8 mouse cellular contexts compared by ENCODE assay signal in the genomic region with DNA sequence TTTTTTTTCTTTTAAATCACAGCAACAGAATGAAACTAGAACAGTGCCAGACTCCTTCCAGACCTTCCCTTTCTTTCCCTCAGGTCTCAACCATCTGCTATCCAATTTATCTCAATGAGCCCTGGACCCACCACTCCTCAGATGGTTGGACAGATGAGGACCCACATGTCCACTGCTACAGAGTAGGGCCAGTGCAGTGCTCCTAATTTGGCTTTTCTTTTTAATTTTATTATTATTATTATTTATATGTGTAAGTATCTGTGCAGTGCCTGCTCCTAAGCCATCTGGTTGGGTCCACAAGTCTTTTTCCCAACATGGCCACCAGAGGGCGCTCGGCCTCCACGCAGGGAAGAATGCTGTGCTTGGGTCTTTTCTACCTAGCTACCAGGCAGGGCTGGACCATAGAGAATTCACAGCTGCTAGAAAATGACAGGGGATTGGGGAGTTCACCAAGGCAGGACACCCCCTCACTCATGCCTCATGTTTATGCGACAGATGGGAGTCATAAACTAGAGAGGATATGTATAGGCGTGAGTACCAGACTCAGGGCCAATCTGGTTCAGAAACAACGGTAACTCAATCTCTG. TPM values are rescaled to one million over a fixed set of nuclear protein-coding genes. Genes with fewer than 3 reads are reported as not detected.
A peak's percentile ranks its signal among the peaks of the same experiment; 100 is the strongest.
DNase-seq lines count a peak whose midpoint lies in the region; ATAC-seq lines count a peak whose summit lies in the region.

No protein-coding gene starts in this region.

- H3K9ac ChIP-seq in limb, embryonic 13.5 days, result no peak overlapping the region
- H3K9ac ChIP-seq in stomach, embryonic 15.5 days, result no peak overlapping the region

- no peak overlapping the region for H3K4me2 ChIP-seq in limb, embryonic 13.5 days (replicated peaks)
- H3K4me2 ChIP-seq in stomach, embryonic 15.5 days, result no peak overlapping the region

- H3K27me3 ChIP-seq in embryonic facial prominence, embryonic 10.5 days (replicated peaks; ENCODE audit: low read depth, poor library complexity, severe bottlenecking), result peaks cover 37% of the 10 kb centered on the region
- peaks cover 41% of the 10 kb centered on the region for H3K27me3 ChIP-seq in limb, embryonic 13.5 days
- peaks cover 13% of the 10 kb centered on the region for H3K27me3 ChIP-seq in stomach, embryonic 15.5 days (replicated peaks)

- H3K27ac ChIP-seq in embryonic facial prominence, embryonic 10.5 days (replicated peaks), result no peak overlapping the region
- H3K27ac ChIP-seq in limb, embryonic 13.5 days, result no peak overlapping the region
- no peak overlapping the region for H3K27ac ChIP-seq in stomach, embryonic 15.5 days

- H3K4me1 ChIP-seq in embryonic facial prominence, embryonic 10.5 days, result no peaks in the 10 kb centered on the region
- no peaks in the 10 kb centered on the region for H3K4me1 ChIP-seq in limb, embryonic 13.5 days
- no peaks in the 10 kb centered on the region for H3K4me1 ChIP-seq in stomach, embryonic 15.5 days

- H3K9me3 ChIP-seq in embryonic facial prominence, embryonic 10.5 days, result no peaks in the 10 kb centered on the region
- H3K9me3 ChIP-seq in limb, embryonic 13.5 days, result no peaks in the 10 kb centered on the region
- H3K9me3 ChIP-seq in stomach, embryonic 15.5 days, result no peaks in the 10 kb centered on the region

- peak; percentile 82 for DNase-seq in 3T3-L1 (ENCODE audit: low read depth, low spot score)
- peak; percentile 91 for DNase-seq in adrenal gland, postnatal 14 days
- DNase-seq in embryonic facial prominence, embryonic 10.5 days (ENCODE audit: low spot score), result peak; percentile 88
- peak; percentile 46 to 86 for DNase-seq in heart, adult 18-20 months
- peak; percentile 80 for DNase-seq in kidney, adult 9 months
- peak; percentile 28 to 50 for DNase-seq in natural killer cell, adult 2 months (ENCODE audit: low spot score in 2 of 2)

- no peak overlapping the region for H3K4me3 ChIP-seq in embryonic facial prominence, embryonic 10.5 days
- H3K4me3 ChIP-seq in limb, embryonic 13.5 days, result no peak overlapping the region
- no peak overlapping the region for H3K4me3 ChIP-seq in stomach, embryonic 15.5 days (replicated peaks)

- ATAC-seq in limb, embryonic 13.5 days (ENCODE audit: low FRiP score, low read depth), result peak; percentile 71
- ATAC-seq in stomach, embryonic 15.5 days (ENCODE audit: insufficient read depth, low FRiP score, low read depth), result peak; percentile 72; the same call in 1 of the 2 replicates

- 30% methylated on average over 6 of the region's 6 CpGs for WGBS in embryonic facial prominence, embryonic 10.5 days
- 25% methylated on average over 6 of the region's 6 CpGs for WGBS in limb, embryonic 13.5 days
- 29% methylated on average over 6 of the region's 6 CpGs for WGBS in stomach, embryonic 15.5 days

- no peaks in the 10 kb centered on the region for H3K36me3 ChIP-seq in embryonic facial prominence, embryonic 10.5 days (replicated peaks)
- H3K36me3 ChIP-seq in limb, embryonic 13.5 days, result no peaks in the 10 kb centered on the region
- H3K36me3 ChIP-seq in stomach, embryonic 15.5 days, result no peaks in the 10 kb centered on the region

RNA-seq across cellular contexts. Expression of a gene that starts 15.9 kb away (rescaled TPM):
- 15.5 and 19.7 TPM in 2 replicates for total RNA-seq in adrenal gland, postnatal 14 days (2021)
- polyA plus RNA-seq in embryonic facial prominence, embryonic 10.5 days (2016; fragmentation: Nextera tagmentation; extraction: Ambion mirVana), result 2.1 and 3.0 TPM in 2 replicates
- total RNA-seq in heart, adult 18-20 months (2021), result not detected
- not detected in 2 replicates for polyA plus RNA-seq in limb, embryonic 13.5 days (2015; fragmentation: Nextera tagmentation; extraction: Ambion mirVana)
- 7.4 and 7.9 TPM in 2 replicates for polyA plus RNA-seq in stomach, embryonic 15.5 days (2015; fragmentation: Nextera tagmentation; extraction: Ambion mirVana)

Comparison
In these comparisons a context has a peak if more than half of its experiments do, and no peak if none do; other contexts are left out.
1. DNase-seq: peak in every context shown above with its lines; median percentile 91 in adrenal gland, postnatal 14 days; 88 in embryonic facial prominence, embryonic 10.5 days; 82 in 3T3-L1; 80 in kidney, adult 9 months; 66 in heart, adult 18-20 months; 39 in natural killer cell, adult 2 months.